Mouse (Mus musculus): ENCODE data around the gene Hmx1. TPM values are rescaled to one million over a fixed set of nuclear protein-coding genes. Genes with fewer than 3 reads are reported as not detected.
A peak's percentile ranks its signal among the peaks of the same experiment; 100 is the strongest.

Gene Hmx1
- total RNA-seq (2014; rRNA removed) (not detected in 2 replicates), polyA plus RNA-seq (2012; rRNA removed) (not detected in 2 replicates)

DNA sequence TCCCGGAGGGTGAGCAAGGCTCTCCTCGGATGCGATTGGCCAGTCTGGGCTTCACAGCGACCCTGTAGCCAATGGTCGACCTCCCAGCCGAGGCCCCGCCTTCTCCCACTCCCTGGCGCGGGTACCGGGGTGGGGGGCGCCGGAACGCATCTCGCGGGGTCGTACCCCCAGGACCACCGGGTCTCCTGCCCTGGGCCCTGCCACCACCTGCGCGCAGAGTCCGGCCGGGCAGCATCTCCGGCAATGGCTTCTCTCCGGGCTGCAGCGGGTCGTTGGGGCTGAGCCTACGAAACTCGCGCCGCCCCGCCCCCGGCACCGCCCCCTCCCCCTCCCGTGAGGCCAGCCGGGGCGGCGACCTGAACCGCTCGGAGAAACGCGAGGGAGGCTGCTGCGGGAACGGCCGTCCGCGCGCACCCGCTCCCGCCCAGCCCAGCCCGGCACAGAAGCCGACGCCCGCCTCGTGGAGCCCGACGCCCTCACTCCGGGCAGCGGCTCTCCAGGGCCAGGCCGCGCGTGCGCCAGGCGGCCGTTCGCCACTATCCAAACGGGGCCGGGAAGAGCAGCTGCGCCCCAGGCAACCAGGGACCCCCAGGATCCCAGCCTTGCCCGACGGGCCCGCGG is at the start of gene Hmx1:
Hmx1 (plus strand) TSS at position 618 of the 621 bp plus-strand sequence.
- peaks cover 48% of the 10 kb centered on the region for H3K27me3 ChIP-seq (ENCODE audit: control insufficient read depth, insufficient read depth, low read length)
- no peak for TF ChIP-seq CTCF (IDR thresholded peaks at IDR 0.05; ENCODE audit: low read depth, low read length)
- no peak for TF ChIP-seq POLR2A (IDR thresholded peaks at IDR 0.05; ENCODE audit: extremely low read depth, insufficient read depth, low read length)
- no peaks in the 10 kb centered on the region for H3K4me1 ChIP-seq (ENCODE audit: control insufficient read depth, insufficient read depth, low read length)
- H3K9ac ChIP-seq (ENCODE audit: low read depth, low read length), result no peak within 1 kb of the TSS
- no peak within 1 kb of the TSS for H3K4me3 ChIP-seq (ENCODE audit: insufficient read depth, low read depth, low read length)
- H3K27ac ChIP-seq (replicated peaks; ENCODE audit: insufficient read depth, low read depth, low read length), result no peak within 1 kb of the TSS
- no peaks in the 10 kb centered on the region for H3K79me2 ChIP-seq (ENCODE audit: control insufficient read depth, insufficient read depth, low read length)
- WGBS, result 3% methylated on average over 69 of the region's 71 CpGs
- H3K36me3 ChIP-seq (ENCODE audit: control insufficient read depth, insufficient read depth, low read length), result no peaks in the 10 kb centered on the region
- no peak for DNase-seq (ENCODE audit: extremely low read depth, low read depth, low spot score)

DNA sequence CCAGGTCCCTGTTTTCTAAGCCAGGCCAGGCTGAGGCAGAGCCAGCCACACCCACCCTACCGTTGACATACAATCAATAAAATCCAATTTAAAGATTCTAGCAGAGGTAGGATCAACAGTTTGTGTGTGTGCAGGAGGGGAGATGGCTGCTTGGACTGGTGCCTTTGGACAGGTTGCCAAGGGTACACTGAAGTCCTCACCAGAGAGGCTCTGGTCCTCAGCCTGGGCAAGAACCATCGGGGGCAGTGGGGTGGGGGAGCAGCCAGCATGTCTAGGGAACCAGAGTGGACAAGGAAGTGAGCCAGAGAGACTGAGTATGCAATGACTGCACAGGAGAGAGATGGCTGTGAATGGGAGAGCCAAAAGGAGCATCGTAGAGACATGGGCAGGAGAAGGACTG is 43.8 kb upstream of the Hmx1 start:
- TF ChIP-seq CTCF (IDR thresholded peaks at IDR 0.05; ENCODE audit: low read depth, low read length), result no peak
- no peak for TF ChIP-seq POLR2A (IDR thresholded peaks at IDR 0.05; ENCODE audit: extremely low read depth, insufficient read depth, low read length)
- Histone ChIP-seq H3K4me3 (ENCODE audit: insufficient read depth, low read depth, low read length) (no peak overlapping the region), H3K79me2 (ENCODE audit: control insufficient read depth, insufficient read depth, low read length) (no peaks in the 10 kb centered on the region), H3K27me3 (ENCODE audit: control insufficient read depth, insufficient read depth, low read length) (no peaks in the 10 kb centered on the region), H3K9ac (ENCODE audit: low read depth, low read length) (no peak overlapping the region), H3K4me1 (ENCODE audit: control insufficient read depth, insufficient read depth, low read length) (no peaks in the 10 kb centered on the region), H3K27ac (replicated peaks; ENCODE audit: insufficient read depth, low read depth, low read length) (no peak overlapping the region), H3K36me3 (ENCODE audit: control insufficient read depth, insufficient read depth, low read length) (no peaks in the 10 kb centered on the region)
- no peak for DNase-seq (ENCODE audit: extremely low read depth, low read depth, low spot score)
- WGBS, result 56% methylated on average over 3 of the region's 3 CpGs

DNA sequence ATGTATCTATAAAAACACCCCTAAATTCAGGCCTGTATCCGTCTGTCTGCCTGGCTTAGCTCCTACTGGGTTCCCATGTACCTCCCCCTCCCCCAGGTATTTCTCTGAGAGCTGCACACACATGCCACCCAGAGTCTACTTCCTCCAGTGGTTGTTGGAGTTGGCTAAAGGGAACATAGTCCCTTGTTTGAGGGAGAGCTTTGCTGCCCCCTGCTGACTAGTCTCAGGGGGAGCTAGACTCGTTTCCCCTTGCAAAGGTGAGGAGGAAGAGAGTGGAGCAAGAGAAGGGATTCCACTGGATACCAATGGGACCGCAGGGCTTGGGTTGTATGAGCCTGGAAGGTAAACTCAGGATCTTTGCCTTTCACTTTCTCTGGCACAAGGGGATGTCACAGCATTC is 40.1 kb upstream of the Hmx1 start:
- Histone ChIP-seq H3K27me3 (ENCODE audit: control insufficient read depth, insufficient read depth, low read length) (no peaks in the 10 kb centered on the region), H3K27ac (replicated peaks; ENCODE audit: insufficient read depth, low read depth, low read length) (no peak overlapping the region), H3K79me2 (ENCODE audit: control insufficient read depth, insufficient read depth, low read length) (no peaks in the 10 kb centered on the region), H3K9ac (ENCODE audit: low read depth, low read length) (no peak overlapping the region), H3K4me1 (ENCODE audit: control insufficient read depth, insufficient read depth, low read length) (no peaks in the 10 kb centered on the region), H3K4me3 (ENCODE audit: insufficient read depth, low read depth, low read length) (no peak overlapping the region), H3K36me3 (ENCODE audit: control insufficient read depth, insufficient read depth, low read length) (no peaks in the 10 kb centered on the region)
- peak; percentile 62; the same call in 1 of the 2 replicates for TF ChIP-seq CTCF (IDR thresholded peaks at IDR 0.05; ENCODE audit: low read depth, low read length)
- no peak for TF ChIP-seq POLR2A (IDR thresholded peaks at IDR 0.05; ENCODE audit: extremely low read depth, insufficient read depth, low read length)
- peak; percentile 50 for DNase-seq (ENCODE audit: extremely low read depth, low read depth, low spot score)
- WGBS, result 9% methylated on average over 3 of the region's 3 CpGs

DNA sequence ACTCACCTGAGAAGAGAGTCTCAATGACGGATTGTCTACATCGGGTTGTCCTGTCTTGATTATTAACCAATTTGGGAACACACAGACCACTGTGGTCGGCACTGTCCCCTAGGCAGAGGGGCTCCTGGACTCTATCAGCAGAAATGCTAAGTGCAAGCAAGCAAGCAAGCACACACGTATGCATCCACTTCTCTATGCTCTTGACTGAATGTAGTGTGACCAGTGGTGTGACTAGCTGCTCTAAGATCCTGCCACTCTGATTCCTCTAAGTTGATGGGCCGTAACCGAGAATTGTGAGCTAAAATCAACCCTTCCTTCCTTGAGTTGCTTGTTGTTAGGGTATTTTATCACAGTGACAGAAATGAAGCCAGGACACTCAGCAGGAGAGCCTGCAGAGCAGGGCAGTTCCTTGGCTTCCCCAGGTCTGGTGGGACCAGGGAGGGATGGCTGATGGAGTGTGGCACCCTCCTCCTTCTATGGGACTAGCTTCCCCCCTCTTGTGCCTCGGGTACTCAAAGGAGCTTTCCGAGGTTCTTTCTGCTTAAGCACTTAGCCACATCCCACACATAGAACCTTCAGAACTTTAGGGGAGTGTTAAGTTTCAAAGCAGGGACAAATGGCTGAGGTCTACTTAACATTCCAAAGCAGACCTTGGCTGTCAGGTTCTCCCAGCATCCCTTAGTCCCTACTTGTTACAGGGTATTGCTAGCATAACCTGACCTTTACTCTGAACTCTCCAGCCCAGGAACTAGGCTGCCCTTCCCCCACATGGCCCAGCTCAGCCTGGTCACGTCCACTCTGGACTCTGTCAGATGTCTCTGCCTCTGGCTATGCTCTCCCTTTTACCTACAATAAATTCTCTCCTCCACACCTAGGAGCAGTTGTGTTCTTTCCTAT is 31.1 kb upstream of the Hmx1 start:
- Histone ChIP-seq H3K4me1 (ENCODE audit: control insufficient read depth, insufficient read depth, low read length) (no peaks in the 10 kb centered on the region), H3K36me3 (ENCODE audit: control insufficient read depth, insufficient read depth, low read length) (no peaks in the 10 kb centered on the region), H3K27ac (replicated peaks; ENCODE audit: insufficient read depth, low read depth, low read length) (no peak overlapping the region), H3K9ac (ENCODE audit: low read depth, low read length) (no peak overlapping the region), H3K4me3 (ENCODE audit: insufficient read depth, low read depth, low read length) (no peak overlapping the region), H3K27me3 (ENCODE audit: control insufficient read depth, insufficient read depth, low read length) (no peaks in the 10 kb centered on the region), H3K79me2 (ENCODE audit: control insufficient read depth, insufficient read depth, low read length) (no peaks in the 10 kb centered on the region)
- TF ChIP-seq POLR2A (IDR thresholded peaks at IDR 0.05; ENCODE audit: extremely low read depth, insufficient read depth, low read length), result no peak
- TF ChIP-seq CTCF (IDR thresholded peaks at IDR 0.05; ENCODE audit: low read depth, low read length), result no peak
- DNase-seq (ENCODE audit: extremely low read depth, low read depth, low spot score), result peak; percentile 45
- WGBS, result 61% methylated on average over 9 of the region's 9 CpGs

DNA sequence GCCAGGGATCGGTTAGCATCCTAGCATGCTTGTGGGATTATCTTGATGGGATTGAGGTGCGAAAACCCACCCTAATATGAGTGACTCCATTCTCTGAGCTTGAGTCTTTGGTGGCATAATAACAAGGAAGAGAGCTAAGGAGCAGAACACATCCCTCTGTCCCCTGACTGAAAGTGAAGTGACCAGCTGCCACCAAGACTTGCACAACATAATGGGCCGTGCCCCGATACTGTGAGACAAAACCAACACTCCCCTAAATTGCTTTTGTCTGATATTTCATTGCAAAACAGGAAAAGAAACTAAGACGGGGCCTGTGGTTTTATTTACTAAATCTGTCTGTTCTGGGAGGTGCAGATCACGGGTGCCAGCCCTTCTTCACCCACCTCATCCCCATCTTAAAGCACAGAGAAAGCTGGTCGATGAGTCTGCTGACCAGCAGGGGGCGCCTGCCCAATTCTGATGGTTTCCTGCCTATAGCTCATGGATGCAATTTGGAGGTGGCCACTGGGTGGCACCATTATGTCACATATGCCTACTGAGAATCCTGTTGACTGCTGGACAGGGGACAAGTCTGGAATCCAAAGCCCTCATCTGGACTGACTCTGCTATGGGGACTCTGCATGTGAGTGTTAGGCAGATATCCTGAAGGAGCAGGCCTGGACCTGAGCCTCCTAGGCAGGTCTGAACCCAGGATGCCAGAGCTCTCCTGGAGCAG is 27.2 kb upstream of the Hmx1 start:
- DNase-seq (ENCODE audit: extremely low read depth, low read depth, low spot score), result peak; percentile 72
- WGBS, result 49% methylated on average over 8 of the region's 8 CpGs
- Histone ChIP-seq H3K27me3 (ENCODE audit: control insufficient read depth, insufficient read depth, low read length) (no peaks in the 10 kb centered on the region), H3K4me1 (ENCODE audit: control insufficient read depth, insufficient read depth, low read length) (no peaks in the 10 kb centered on the region), H3K4me3 (ENCODE audit: insufficient read depth, low read depth, low read length) (no peak overlapping the region), H3K36me3 (ENCODE audit: control insufficient read depth, insufficient read depth, low read length) (no peaks in the 10 kb centered on the region), H3K79me2 (ENCODE audit: control insufficient read depth, insufficient read depth, low read length) (no peaks in the 10 kb centered on the region), H3K27ac (replicated peaks; ENCODE audit: insufficient read depth, low read depth, low read length) (no peak overlapping the region), H3K9ac (ENCODE audit: low read depth, low read length) (no peak overlapping the region)
- TF ChIP-seq POLR2A (IDR thresholded peaks at IDR 0.05; ENCODE audit: extremely low read depth, insufficient read depth, low read length) (no peak), CTCF (IDR thresholded peaks at IDR 0.05; ENCODE audit: low read depth, low read length) (peak; percentile 98)

All from liver, adult 2 months (tissue).